ENCODE assay signal across 7 mouse cellular contexts in the genomic region with DNA sequence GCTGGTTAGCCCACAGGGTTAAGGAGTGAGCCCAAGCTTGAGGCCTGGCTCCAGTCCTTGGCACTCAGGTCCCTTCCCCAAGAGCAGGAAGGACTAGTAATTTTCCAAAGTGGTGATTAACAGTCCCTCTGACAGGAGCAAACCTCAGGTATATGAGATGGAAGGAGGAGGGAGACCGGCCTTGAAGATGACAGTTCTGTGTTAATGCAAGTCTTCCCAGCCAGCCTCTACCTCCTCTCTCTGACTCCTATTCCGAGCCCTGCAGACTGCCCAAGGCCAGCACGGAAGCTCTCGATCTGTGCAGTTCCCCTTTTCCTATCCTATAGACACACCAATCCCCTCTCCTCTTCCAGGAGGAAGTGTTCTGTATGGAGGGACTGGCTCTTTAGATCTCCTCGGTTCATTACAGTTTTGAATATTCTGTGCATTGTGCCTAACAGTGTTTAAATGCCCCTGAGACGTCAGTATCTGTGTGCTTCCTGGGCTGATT.
DNase-seq lines count a peak whose midpoint lies in the region; ATAC-seq and TF ChIP-seq lines count a peak whose summit lies in the region.

No protein-coding gene starts in this region.

- no peak overlapping the region for H3K9ac ChIP-seq in lung, embryonic 14.5 days
- no peak overlapping the region for H3K9ac ChIP-seq in embryonic facial prominence, embryonic 13.5 days
- no peak overlapping the region for H3K9ac ChIP-seq in heart, embryonic 15.5 days
- H3K9ac ChIP-seq in midbrain, embryonic 11.5 days (ENCODE audit: low read length): no peak overlapping the region

- no peaks in the 10 kb centered on the region for H3K36me3 ChIP-seq in lung, embryonic 14.5 days (ENCODE audit: insufficient read depth)
- no peaks in the 10 kb centered on the region for H3K36me3 ChIP-seq in embryonic facial prominence, embryonic 13.5 days
- H3K36me3 ChIP-seq in heart, embryonic 15.5 days: no peaks in the 10 kb centered on the region
- no peaks in the 10 kb centered on the region for H3K36me3 ChIP-seq in midbrain, embryonic 11.5 days (ENCODE audit: control insufficient read depth, insufficient read depth, low read length)

- no peak for DNase-seq in lung, embryonic 14.5 days
- no peak for DNase-seq in lung, adult 18-20 months
- DNase-seq in midbrain, embryonic 11.5 days (ENCODE audit: low spot score, missing footprints): no peak
- DNase-seq in right cerebral cortex, adult 2 months (ENCODE audit: low spot score in 2 of 2): no peak
- DNase-seq in kidney, postnatal 36 days: no peak

- 54% methylated on average over 6 of the region's 6 CpGs for WGBS in lung, embryonic 14.5 days
- 65% methylated on average over 6 of the region's 6 CpGs for WGBS in embryonic facial prominence, embryonic 13.5 days
- 47% methylated on average over 6 of the region's 6 CpGs for WGBS in heart, embryonic 15.5 days
- 82% methylated on average over 6 of the region's 6 CpGs for WGBS in midbrain, embryonic 11.5 days

- H3K27ac ChIP-seq in lung, embryonic 14.5 days (ENCODE audit: low read depth): peak overlapping the region; percentile 89
- H3K27ac ChIP-seq in embryonic facial prominence, embryonic 13.5 days: peak overlapping the region; percentile 60
- peak overlapping the region; percentile 95 for H3K27ac ChIP-seq in heart, embryonic 15.5 days
- peak overlapping the region; percentile 48; the same call in 1 of the 2 replicates for H3K27ac ChIP-seq in midbrain, embryonic 11.5 days (ENCODE audit: low read depth, low read length)

- H3K4me1 ChIP-seq in lung, embryonic 14.5 days (ENCODE audit: insufficient read depth): peaks cover 19% of the 10 kb centered on the region
- H3K4me1 ChIP-seq in embryonic facial prominence, embryonic 13.5 days: peaks cover 22% of the 10 kb centered on the region
- peaks cover 34% of the 10 kb centered on the region for H3K4me1 ChIP-seq in heart, embryonic 15.5 days (replicated peaks)
- peaks cover 2% of the 10 kb centered on the region; the same call in 1 of the 2 replicates for H3K4me1 ChIP-seq in midbrain, embryonic 11.5 days (ENCODE audit: control insufficient read depth, insufficient read depth, low read length)

- no peaks in the 10 kb centered on the region for H3K9me3 ChIP-seq in lung, embryonic 14.5 days (ENCODE audit: low read depth, low read length)
- H3K9me3 ChIP-seq in embryonic facial prominence, embryonic 13.5 days: no peaks in the 10 kb centered on the region
- no peaks in the 10 kb centered on the region for H3K9me3 ChIP-seq in heart, embryonic 15.5 days (replicated peaks)
- no peaks in the 10 kb centered on the region for H3K9me3 ChIP-seq in midbrain, embryonic 11.5 days (ENCODE audit: control insufficient read depth, low read length)

- H3K27me3 ChIP-seq in lung, embryonic 14.5 days (ENCODE audit: insufficient read depth, low read length): no peaks in the 10 kb centered on the region
- no peaks in the 10 kb centered on the region for H3K27me3 ChIP-seq in embryonic facial prominence, embryonic 13.5 days
- H3K27me3 ChIP-seq in heart, embryonic 15.5 days: no peaks in the 10 kb centered on the region
- no peaks in the 10 kb centered on the region for H3K27me3 ChIP-seq in midbrain, embryonic 11.5 days (ENCODE audit: control insufficient read depth, insufficient read depth, low read length)

- H3K4me3 ChIP-seq in lung, embryonic 14.5 days (ENCODE audit: low read depth, low read length): no peak overlapping the region
- H3K4me3 ChIP-seq in embryonic facial prominence, embryonic 13.5 days: no peak overlapping the region
- H3K4me3 ChIP-seq in heart, embryonic 15.5 days: no peak overlapping the region
- H3K4me3 ChIP-seq in midbrain, embryonic 11.5 days (ENCODE audit: low read depth, low read length): no peak overlapping the region

- no peak for TF ChIP-seq CTCF in lung, embryonic 14.5 days (IDR thresholded peaks at IDR 0.05; ENCODE audit: low read depth)

- H3K4me2 ChIP-seq in lung, embryonic 14.5 days: no peak overlapping the region; the same call in 1 of the 2 replicates
- H3K4me2 ChIP-seq in embryonic facial prominence, embryonic 13.5 days: no peak overlapping the region
- peak overlapping the region; percentile 50; the same call in 1 of the 2 replicates for H3K4me2 ChIP-seq in heart, embryonic 15.5 days
- no peak overlapping the region for H3K4me2 ChIP-seq in midbrain, embryonic 11.5 days

- ATAC-seq in lung, embryonic 14.5 days (ENCODE audit: insufficient read depth): no peak
- ATAC-seq in embryonic facial prominence, embryonic 13.5 days (ENCODE audit: insufficient number of reproducible peaks, insufficient read depth, low FRiP score, low TSS enrichment, low read depth): no peak
- ATAC-seq in heart, embryonic 15.5 days (replicated peaks; ENCODE audit: insufficient number of reproducible peaks, insufficient read depth, low FRiP score, low read depth): no peak
- ATAC-seq in midbrain, embryonic 11.5 days (ENCODE audit: low FRiP score): no peak
